Mouse (Mus musculus): ENCODE results near the gene Ccser1. TPM values are rescaled to one million over a fixed set of nuclear protein-coding genes. Genes with fewer than 3 reads are reported as not detected.

Gene Ccser1
- total and polyA plus RNA-seq, 2 experiments = 0.02 to 0.28 TPM

- H3K27ac ChIP-seq (replicated peaks; ENCODE audit: insufficient read depth, low read depth, low read length) = no peak overlapping the region
- TF ChIP-seq CTCF (IDR thresholded peaks at IDR 0.05; ENCODE audit: low read depth, low read length) (no peak), POLR2A (IDR thresholded peaks at IDR 0.05; ENCODE audit: extremely low read depth, insufficient read depth, low read length) (no peak)
- H3K4me1 ChIP-seq (ENCODE audit: control insufficient read depth, insufficient read depth, low read length) = no peaks in the 10 kb centered on the region
- H3K36me3 ChIP-seq (ENCODE audit: control insufficient read depth, insufficient read depth, low read length) = no peaks in the 10 kb centered on the region
- no peaks in the 10 kb centered on the region; the same call in 1 of the 2 replicates for H3K27me3 ChIP-seq (ENCODE audit: control insufficient read depth, insufficient read depth, low read length)
- H3K4me3 ChIP-seq (ENCODE audit: insufficient read depth, low read depth, low read length) = no peak overlapping the region
- H3K79me2 ChIP-seq (ENCODE audit: control insufficient read depth, insufficient read depth, low read length) = no peaks in the 10 kb centered on the region
- DNase-seq (ENCODE audit: extremely low read depth, low read depth, low spot score) = no peak
- H3K9ac ChIP-seq (ENCODE audit: low read depth, low read length) = no peak overlapping the region
These were observed 24.4 kb upstream of the Ccser1 start for GRCm38 (mm10) chr6:61155718-61156117.

DNA sequence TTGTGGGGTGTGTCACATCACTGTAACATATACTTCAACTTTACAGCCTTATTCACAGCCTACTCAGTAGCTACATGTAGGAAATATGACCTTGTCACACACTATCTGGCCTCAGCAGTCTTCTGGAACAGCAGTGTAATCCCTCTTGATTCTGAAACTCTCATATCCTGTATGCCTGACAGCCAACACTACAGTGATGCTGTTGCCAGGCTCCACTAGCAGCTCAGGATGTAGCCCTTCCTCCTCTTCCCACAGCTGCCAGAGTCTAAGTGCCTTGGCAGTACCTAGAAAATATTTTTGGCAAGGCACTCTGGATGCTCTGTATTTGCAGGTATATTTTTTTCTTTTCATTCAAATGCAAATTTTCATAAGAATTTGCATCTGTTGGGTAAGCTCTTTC is 18.0 kb upstream of the Ccser1 start:
- H3K4me3 ChIP-seq (ENCODE audit: insufficient read depth, low read depth, low read length) = no peak overlapping the region
- no peak for TF ChIP-seq POLR2A (IDR thresholded peaks at IDR 0.05; ENCODE audit: extremely low read depth, insufficient read depth, low read length)
- no peak for TF ChIP-seq CTCF (IDR thresholded peaks at IDR 0.05; ENCODE audit: low read depth, low read length)
- no peaks in the 10 kb centered on the region for H3K4me1 ChIP-seq (ENCODE audit: control insufficient read depth, insufficient read depth, low read length)
- no peaks in the 10 kb centered on the region for H3K79me2 ChIP-seq (ENCODE audit: control insufficient read depth, insufficient read depth, low read length)
- DNase-seq (ENCODE audit: extremely low read depth, low read depth, low spot score) = no peak
- no peaks in the 10 kb centered on the region for H3K36me3 ChIP-seq (ENCODE audit: control insufficient read depth, insufficient read depth, low read length)
- no peak overlapping the region for H3K9ac ChIP-seq (ENCODE audit: low read depth, low read length)
- no peaks in the 10 kb centered on the region for H3K27me3 ChIP-seq (ENCODE audit: control insufficient read depth, insufficient read depth, low read length)
- H3K27ac ChIP-seq (replicated peaks; ENCODE audit: insufficient read depth, low read depth, low read length) = no peak overlapping the region

DNA sequence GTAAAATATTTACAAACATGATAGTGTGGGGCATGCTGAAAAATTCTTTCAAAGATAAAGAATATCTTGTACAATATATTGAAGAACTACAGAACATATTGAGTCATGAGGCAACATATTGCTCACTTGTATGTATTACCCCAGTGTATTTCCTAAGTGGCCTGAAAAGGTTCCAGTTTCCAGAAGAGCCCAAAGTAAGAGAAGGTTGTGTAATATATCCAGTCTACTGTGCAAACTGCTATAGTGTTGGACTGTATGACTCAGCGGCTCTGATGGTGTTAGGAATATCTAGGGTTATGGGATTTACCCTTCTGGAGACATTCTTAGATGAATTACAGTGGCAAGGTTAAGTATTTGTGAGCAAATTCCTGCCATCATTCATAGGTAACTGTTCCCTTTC is 13.2 kb upstream of the Ccser1 start:
- Histone ChIP-seq H3K9ac (ENCODE audit: low read depth, low read length) (no peak overlapping the region), H3K79me2 (ENCODE audit: control insufficient read depth, insufficient read depth, low read length) (no peaks in the 10 kb centered on the region), H3K27ac (replicated peaks; ENCODE audit: insufficient read depth, low read depth, low read length) (no peak overlapping the region), H3K27me3 (ENCODE audit: control insufficient read depth, insufficient read depth, low read length) (no peaks in the 10 kb centered on the region), H3K36me3 (ENCODE audit: control insufficient read depth, insufficient read depth, low read length) (no peaks in the 10 kb centered on the region), H3K4me1 (ENCODE audit: control insufficient read depth, insufficient read depth, low read length) (no peaks in the 10 kb centered on the region), H3K4me3 (ENCODE audit: insufficient read depth, low read depth, low read length) (no peak overlapping the region)
- DNase-seq (ENCODE audit: extremely low read depth, low read depth, low spot score) = no peak
- TF ChIP-seq POLR2A (IDR thresholded peaks at IDR 0.05; ENCODE audit: extremely low read depth, insufficient read depth, low read length) (no peak), CTCF (IDR thresholded peaks at IDR 0.05; ENCODE audit: low read depth, low read length) (no peak)
- 84% methylated on average over 1 of the region's 1 CpGs for WGBS

DNA sequence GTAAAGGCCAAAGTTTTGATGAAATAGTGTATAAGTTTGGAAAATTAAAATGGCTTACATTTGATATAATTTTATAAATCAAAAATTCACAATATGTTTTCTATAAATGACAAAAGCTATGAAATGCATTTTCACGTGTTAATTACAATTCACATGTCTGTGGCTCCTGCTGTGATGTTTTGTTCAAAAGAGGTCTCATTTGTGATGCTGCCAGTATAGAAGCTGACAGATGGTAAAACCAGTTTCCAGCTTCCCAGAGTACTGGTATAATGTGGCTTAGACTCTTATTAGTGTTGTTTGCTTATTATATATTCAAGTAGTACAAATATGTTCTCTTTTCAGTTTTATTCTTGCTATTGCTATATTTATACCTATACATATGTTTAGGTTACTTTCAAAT is 4.0 kb upstream of the Ccser1 start:
- WGBS = 83% methylated on average over 1 of the region's 1 CpGs
- H3K36me3 ChIP-seq (ENCODE audit: control insufficient read depth, insufficient read depth, low read length) = no peaks in the 10 kb centered on the region
- DNase-seq (ENCODE audit: extremely low read depth, low read depth, low spot score) = no peak
- no peak overlapping the region for H3K9ac ChIP-seq (ENCODE audit: low read depth, low read length)
- peaks cover 11% of the 10 kb centered on the region for H3K27me3 ChIP-seq (ENCODE audit: control insufficient read depth, insufficient read depth, low read length)
- no peaks in the 10 kb centered on the region for H3K79me2 ChIP-seq (ENCODE audit: control insufficient read depth, insufficient read depth, low read length)
- TF ChIP-seq POLR2A (IDR thresholded peaks at IDR 0.05; ENCODE audit: extremely low read depth, insufficient read depth, low read length) (no peak), CTCF (IDR thresholded peaks at IDR 0.05; ENCODE audit: low read depth, low read length) (no peak)
- no peak overlapping the region for H3K27ac ChIP-seq (replicated peaks; ENCODE audit: insufficient read depth, low read depth, low read length)
- no peak overlapping the region for H3K4me3 ChIP-seq (ENCODE audit: insufficient read depth, low read depth, low read length)
- H3K4me1 ChIP-seq (ENCODE audit: control insufficient read depth, insufficient read depth, low read length) = no peaks in the 10 kb centered on the region

DNA sequence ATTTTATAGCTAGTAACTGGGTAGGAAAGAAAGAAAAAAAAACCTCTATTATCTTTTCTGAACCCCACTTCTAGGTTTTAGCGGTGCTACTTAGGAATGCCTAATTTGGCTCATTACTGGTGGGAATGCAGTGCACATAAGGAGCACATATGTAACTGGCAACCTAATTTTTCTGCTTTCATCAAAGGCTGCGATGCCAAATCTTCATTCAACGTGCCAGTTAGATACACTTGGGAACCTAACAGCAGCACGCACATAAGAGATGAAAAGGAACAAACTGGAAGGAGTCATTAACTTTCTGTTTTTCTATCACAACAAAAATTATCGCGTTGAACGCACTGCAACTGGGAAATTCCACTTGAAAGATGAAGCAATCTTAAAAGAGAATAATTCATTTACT is 2.6 kb upstream of the Ccser1 start:
- H3K79me2 ChIP-seq (ENCODE audit: control insufficient read depth, insufficient read depth, low read length) = no peaks in the 10 kb centered on the region
- 81% methylated on average over 7 of the region's 7 CpGs for WGBS

GRCm38 (mm10) chr6:61179641-61179948 is 529 bp upstream of the Ccser1 start:
- Histone ChIP-seq H3K79me2 (ENCODE audit: control insufficient read depth, insufficient read depth, low read length) (no peaks in the 10 kb centered on the region), H3K27ac (replicated peaks; ENCODE audit: insufficient read depth, low read depth, low read length) (no peak overlapping the region), H3K4me1 (ENCODE audit: control insufficient read depth, insufficient read depth, low read length) (no peaks in the 10 kb centered on the region), H3K36me3 (ENCODE audit: control insufficient read depth, insufficient read depth, low read length) (no peaks in the 10 kb centered on the region), H3K9ac (ENCODE audit: low read depth, low read length) (no peak overlapping the region), H3K27me3 (ENCODE audit: control insufficient read depth, insufficient read depth, low read length) (peaks cover 12% of the 10 kb centered on the region; the same call in 1 of the 2 replicates), H3K4me3 (ENCODE audit: insufficient read depth, low read depth, low read length) (no peak overlapping the region)
- TF ChIP-seq CTCF (IDR thresholded peaks at IDR 0.05; ENCODE audit: low read depth, low read length) = no peak
- TF ChIP-seq POLR2A (IDR thresholded peaks at IDR 0.05; ENCODE audit: extremely low read depth, insufficient read depth, low read length) = no peak
- 9% methylated on average over 5 of the region's 5 CpGs for whole genome bisulfite sequencing
- DNase-seq (ENCODE audit: extremely low read depth, low read depth, low spot score) = no peak

More for the DNA sequence above, 2.6 kb upstream of the Ccser1 start:
- peaks cover 12% of the 10 kb centered on the region for H3K27me3 ChIP-seq (ENCODE audit: control insufficient read depth, insufficient read depth, low read length)
- H3K27ac ChIP-seq (replicated peaks; ENCODE audit: insufficient read depth, low read depth, low read length) = no peak overlapping the region
- no peak overlapping the region for H3K9ac ChIP-seq (ENCODE audit: low read depth, low read length)
- H3K4me1 ChIP-seq (ENCODE audit: control insufficient read depth, insufficient read depth, low read length) = no peaks in the 10 kb centered on the region
- H3K36me3 ChIP-seq (ENCODE audit: control insufficient read depth, insufficient read depth, low read length) = no peaks in the 10 kb centered on the region
- no peak overlapping the region for H3K4me3 ChIP-seq (ENCODE audit: insufficient read depth, low read depth, low read length)
- no peak for DNase-seq (ENCODE audit: extremely low read depth, low read depth, low spot score)
- TF ChIP-seq CTCF (IDR thresholded peaks at IDR 0.05; ENCODE audit: low read depth, low read length) = no peak
- no peak for TF ChIP-seq POLR2A (IDR thresholded peaks at IDR 0.05; ENCODE audit: extremely low read depth, insufficient read depth, low read length)
